Mouse (Mus musculus) T-helper 1 cell (primary cell): ENCODE results near the gene Kdm4b.

Experiments used
- in situ Hi-C: fragments of 300-600 bp; cut with MboI, MseI; formaldehyde crosslinking; loops from one replicate; pipeline ENCODE4 v1.15.1; 2025; ENCODE audit warnings: high pct_unique_total_duplicates

Gene Kdm4b

DNA sequence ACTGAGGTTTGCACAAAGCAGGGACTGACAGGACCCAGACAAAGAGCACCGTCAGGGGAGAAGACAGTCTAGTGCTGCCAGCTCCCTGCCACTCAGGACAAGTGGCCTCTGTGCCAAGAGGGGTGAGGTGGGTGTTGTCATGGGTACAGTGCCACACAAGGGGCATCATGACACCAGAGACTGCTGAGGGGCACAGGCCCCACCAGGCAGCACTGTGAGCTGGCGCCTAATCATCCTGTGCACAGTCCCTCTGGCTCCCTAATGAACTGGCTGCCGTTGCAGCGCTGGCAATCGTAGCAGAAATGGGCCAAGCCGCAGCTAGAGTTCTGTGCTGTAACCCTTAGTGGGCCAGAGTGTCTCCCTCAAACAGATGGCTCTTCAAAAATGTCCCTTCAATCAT lies 54.4 kb downstream of the Kdm4b start:
- in situ Hi-C loops = no loop called here

- in situ Hi-C loops = no loop called here
Measured at GRCm38 (mm10) chr17:56381183-56381582, 55.3 kb downstream of the Kdm4b start.

GRCm38 (mm10) chr17:56382997-56383396 lies 57.1 kb downstream of the Kdm4b start:
- in situ Hi-C loops = no loop called here

DNA sequence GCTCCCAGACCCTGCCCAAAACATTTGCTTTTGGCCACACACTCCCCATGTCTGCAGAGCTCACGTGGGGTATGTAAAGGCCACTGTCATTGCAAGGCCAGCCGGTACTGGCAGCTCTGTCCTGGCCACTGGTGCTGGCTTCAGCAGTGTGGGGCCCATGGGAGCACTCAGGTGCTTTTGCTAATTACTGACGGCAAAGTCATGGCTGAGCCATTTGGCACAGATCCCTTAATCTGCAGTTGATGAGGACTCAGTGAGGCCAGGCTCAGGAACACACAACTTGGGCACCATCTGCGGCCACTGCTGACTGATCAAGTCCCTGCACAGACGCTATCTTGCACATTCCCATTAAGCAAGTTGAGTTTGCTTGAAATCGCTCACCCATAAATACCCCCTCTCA lies 59.0 kb downstream of the Kdm4b start:
- in situ Hi-C loops = loop anchor here (5.0 kb wide), 1 partner anchor 142 kb away; no protein-coding TSS in a partner anchor

GRCm38 (mm10) chr17:56387612-56388011 lies 61.8 kb downstream of the Kdm4b start:
- in situ Hi-C loops = loop anchor here (5.0 kb wide), 1 partner anchor 140 kb away; no protein-coding TSS in a partner anchor

DNA sequence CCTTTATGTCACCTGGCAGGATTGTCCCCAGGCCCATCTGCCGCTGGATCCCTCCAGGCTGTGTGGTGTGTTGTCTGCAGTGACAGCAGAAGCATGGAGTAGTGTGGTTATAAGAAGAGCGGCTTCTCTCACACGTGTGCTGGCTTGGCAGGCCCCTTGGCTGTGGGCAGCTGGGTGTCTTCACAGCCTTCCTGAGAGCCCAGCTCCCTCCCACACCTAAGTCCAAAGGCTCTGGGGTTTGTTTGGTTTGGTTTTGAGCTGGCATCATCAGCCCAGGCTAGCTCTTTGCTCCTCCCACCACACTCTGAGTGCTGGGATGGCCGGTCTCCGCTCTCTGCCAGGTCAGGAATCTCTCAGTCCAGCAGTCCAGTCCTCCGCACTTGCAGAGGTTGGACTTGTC lies 67.4 kb downstream of the Kdm4b start:
- in situ Hi-C loops = no loop called here

- in situ Hi-C loops = no loop called here
Measured at GRCm38 (mm10) chr17:56393889-56394288, 68.0 kb downstream of the Kdm4b start.

- in situ Hi-C loops = no loop called here
Measured at GRCm38 (mm10) chr17:56396051-56396450, 70.2 kb downstream of the Kdm4b start.

GRCm38 (mm10) chr17:56400221-56400620 lies 74.4 kb downstream of the Kdm4b start:
- in situ Hi-C loops = no loop called here

DNA sequence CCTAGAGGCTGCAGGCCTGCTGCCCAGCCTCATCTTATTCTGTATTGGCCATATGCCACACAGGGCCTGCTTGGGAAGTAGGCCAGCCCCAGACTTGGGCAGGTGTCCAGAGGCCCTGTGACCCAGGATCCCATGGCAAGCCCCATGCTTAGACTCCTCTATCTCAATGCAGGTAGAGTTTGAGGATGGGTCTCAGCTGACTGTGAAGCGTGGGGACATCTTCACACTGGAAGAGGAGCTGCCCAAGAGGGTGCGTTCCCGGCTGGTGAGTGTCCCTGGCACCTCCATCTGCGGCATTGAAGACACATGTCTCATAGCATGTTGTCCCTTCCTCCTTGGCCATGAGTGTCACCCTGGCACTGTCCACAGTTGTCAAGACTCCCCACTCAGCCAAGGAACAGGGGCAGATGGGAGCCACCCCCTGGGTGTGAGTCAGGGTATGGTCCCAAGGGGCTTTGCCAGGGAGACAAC lies 75.2 kb downstream of the Kdm4b start:
- in situ Hi-C loops = no loop called here

DNA sequence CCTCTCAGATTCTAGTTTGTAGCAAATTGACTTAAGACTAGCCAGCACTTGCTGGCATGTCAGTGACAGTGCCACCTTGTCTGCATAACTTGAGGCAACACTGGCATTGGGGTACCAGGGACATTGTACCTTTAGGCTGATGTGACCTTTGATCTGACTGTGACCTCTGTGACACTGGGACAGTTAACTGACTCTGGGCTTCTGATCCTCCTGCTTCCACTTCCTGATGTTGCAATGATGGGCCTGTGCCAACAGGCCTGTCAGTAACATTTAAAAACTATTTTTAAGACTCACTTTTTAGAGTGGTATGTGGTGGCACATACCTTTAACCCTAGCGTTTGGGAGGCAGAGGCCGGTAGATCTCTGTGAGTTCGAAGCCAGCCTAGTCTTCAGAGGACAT lies 79.5 kb downstream of the Kdm4b start:
- in situ Hi-C loops = no loop called here

GRCm38 (mm10) chr17:56405856-56406840 lies 80.3 kb downstream of the Kdm4b start:
- in situ Hi-C loops = no loop called here

DNA sequence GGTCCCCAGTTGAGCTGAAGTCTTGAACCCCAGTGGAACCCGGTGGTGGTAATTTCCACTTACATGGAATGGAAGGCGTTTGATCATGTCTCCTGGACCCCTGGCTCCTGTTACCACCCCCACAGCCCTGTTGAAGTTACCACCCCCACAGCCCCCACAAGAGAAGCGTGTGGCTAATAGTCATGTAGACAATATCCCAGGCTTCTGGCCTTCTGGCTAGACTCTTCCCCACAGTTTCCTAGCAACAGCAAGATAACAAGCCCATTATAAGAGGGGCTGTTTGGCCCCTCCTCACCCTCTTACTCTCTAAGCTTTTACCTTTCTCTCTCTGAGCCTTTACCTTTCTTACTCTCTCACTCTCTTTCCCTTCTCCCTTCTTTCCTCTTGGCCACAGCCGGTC lies 81.0 kb downstream of the Kdm4b start:
- in situ Hi-C loops = no loop called here

GRCm38 (mm10) chr17:56407379-56407778 lies 81.5 kb downstream of the Kdm4b start:
- in situ Hi-C loops = no loop called here

- in situ Hi-C loops = no loop called here
Measured at GRCm38 (mm10) chr17:56408965-56409625, 83.2 kb downstream of the Kdm4b start.

DNA sequence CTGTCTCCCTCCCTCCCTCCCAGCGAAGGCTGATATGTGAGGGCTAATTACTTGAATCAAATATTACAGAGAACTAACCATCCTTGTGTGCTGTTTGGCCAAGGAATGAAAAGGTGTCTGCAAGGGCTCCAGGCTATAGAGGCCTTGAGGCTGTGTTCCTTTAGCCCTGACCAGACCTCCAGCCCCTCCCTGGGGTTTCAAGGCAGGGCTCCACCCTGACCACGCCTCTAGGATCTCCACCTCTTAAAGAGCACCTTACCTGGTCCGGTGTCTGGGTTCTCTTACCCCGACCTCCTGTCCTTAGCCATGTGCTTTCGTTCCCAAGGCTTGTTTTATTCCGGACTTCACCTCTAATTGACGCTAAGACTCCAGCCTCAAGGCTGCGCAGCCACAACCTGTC lies 83.9 kb downstream of the Kdm4b start:
- in situ Hi-C loops = no loop called here

GRCm38 (mm10) chr17:56411437-56411836 lies 85.6 kb downstream of the Kdm4b start:
- in situ Hi-C loops = no loop called here

GRCm38 (mm10) chr17:56413113-56413512 lies 87.3 kb downstream of the Kdm4b start:
- in situ Hi-C loops = no loop called here

DNA sequence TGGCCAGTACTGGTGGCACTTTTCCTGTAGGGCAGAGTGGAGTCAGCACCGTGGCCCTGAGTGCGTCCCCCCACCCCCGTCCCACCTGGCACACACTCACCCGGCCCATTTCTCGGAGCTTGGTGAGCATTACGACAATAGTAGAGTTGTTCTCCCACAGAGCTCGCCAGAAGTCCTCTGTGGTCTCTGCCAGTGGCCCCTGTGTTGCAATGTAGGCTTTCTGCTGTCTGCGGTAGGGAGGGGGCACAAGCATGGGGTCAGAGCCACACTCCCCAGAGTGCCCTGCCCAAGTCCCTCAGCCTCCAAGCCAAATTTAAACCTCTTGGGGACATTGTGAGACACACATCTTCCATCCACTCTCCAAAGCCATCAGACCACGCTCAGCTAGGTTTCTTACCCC lies 88.9 kb downstream of the Kdm4b start:
- in situ Hi-C loops = no loop called here

DNA sequence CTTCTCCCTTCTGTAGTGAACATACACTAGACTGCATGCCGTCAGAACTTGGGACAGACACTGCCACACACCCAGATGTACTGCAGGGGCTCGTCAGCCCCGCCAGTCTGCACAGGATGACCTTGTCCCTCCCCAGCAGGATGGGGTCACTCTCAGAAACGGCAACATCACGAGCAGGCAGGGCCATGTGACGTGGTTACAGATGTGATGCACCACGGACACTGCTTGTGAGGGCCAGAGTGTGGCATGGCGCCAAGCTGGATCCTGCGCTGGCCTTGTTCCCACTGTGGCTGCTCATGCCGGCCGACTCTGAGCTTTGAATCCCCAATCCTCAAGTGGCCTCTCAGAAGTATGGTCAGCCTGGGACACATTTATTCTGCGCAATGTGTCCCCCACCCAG lies 92.4 kb downstream of the Kdm4b start:
- in situ Hi-C loops = no loop called here

DNA sequence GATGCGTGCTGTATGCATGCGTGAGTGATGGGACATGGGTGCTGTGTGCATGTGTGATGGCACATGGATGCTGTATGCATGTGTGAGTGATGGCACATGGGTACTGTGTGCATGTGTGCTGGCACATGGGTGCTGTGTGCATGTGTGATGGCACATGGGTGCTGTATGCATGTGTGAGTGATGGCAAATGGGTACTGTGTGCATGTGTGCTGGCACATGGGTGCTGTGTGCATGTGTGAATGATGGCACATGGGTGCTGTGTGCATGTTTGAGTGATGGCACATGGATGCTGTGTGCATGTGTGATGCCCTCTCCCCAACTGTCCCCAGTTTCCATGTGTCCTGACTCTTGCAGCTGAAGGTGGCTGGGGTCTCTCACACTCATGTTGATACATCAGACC lies 94.2 kb downstream of the Kdm4b start:
- in situ Hi-C loops = loop anchor here (5.0 kb wide), 1 partner anchor 132 kb away; the partner anchor contains the start of gene Gm20219
